Mouse (Mus musculus) MEL (cell line): ENCODE data around the gene 4930432K21Rik. TPM values are rescaled to one million over a fixed set of nuclear protein-coding genes. Genes with fewer than 3 reads are reported as not detected.

ENCODE experiments used
- DNase-seq: peaks from one replicate; pipeline ENCODE4 v3.0.0; 2011; ENCODE audit warnings: low read depth, low spot score
- H3K27ac ChIP-seq: 2 replicates; pipeline ENCODE4 v1.5.1; 2012; ENCODE audit warnings: low read depth, mild to moderate bottlenecking, control low read depth, low read length, moderate library complexity; ENCODE audit not compliant: control insufficient read depth
- H3K27me3 ChIP-seq, 2 experiments: fragments of 150-350 bp in 1 of 2; sonication (generic) in 1 of 2; 2 replicates each; pipeline ENCODE4 v1.6.1; 2012; ENCODE audit warnings: low read length in 2 of 2, mild to moderate bottlenecking in 2 of 2, improper control_type of control experiment in 1 of 2, moderate library complexity in 1 of 2; ENCODE audit not compliant: insufficient read depth in 2 of 2, control insufficient read depth in 1 of 2
- H3K36me3 ChIP-seq, 2 experiments: 2 replicates each; pipeline ENCODE4 v1.6.1; 2012 to 2014; ENCODE audit warnings: low read length in 2 of 2, improper control_type of control experiment in 1 of 2, inconsistent platforms in 1 of 2, mild to moderate bottlenecking in 1 of 2; ENCODE audit not compliant: insufficient read depth in 2 of 2, control insufficient read depth in 1 of 2
- H3K4me1 ChIP-seq, 2 experiments: fragments of 150-350 bp in 1 of 2; sonication (generic) in 1 of 2; 2 replicates each; pipeline ENCODE4 v1.6.1; 2012; ENCODE audit warnings: low read length in 2 of 2, improper control_type of control experiment in 1 of 2, mild to moderate bottlenecking in 1 of 2; ENCODE audit not compliant: insufficient read depth in 2 of 2, control insufficient read depth in 1 of 2
- H3K4me3 ChIP-seq, 2 experiments: fragments of 150-350 bp in 1 of 2; sonication (generic) in 1 of 2; 2 replicates each; pipeline ENCODE4 v1.5.1; 2012; ENCODE audit warnings: low read depth in 2 of 2, low read length in 2 of 2, mild to moderate bottlenecking in 2 of 2, moderate library complexity in 2 of 2, control low read depth in 1 of 2, improper control_type of control experiment in 1 of 2; ENCODE audit not compliant: control insufficient read depth in 1 of 2, insufficient read depth in 1 of 2
- H3K79me2 ChIP-seq: 2 replicates; pipeline ENCODE4 v1.6.1; 2012; ENCODE audit warnings: mild to moderate bottlenecking, low read length, moderate library complexity; ENCODE audit not compliant: control insufficient read depth, poor library complexity, insufficient read depth
- H3K9ac ChIP-seq: 2 replicates; pipeline ENCODE4 v1.6.1; 2012; ENCODE audit warnings: low read depth, mild to moderate bottlenecking, control low read depth, low read length, moderate library complexity; ENCODE audit not compliant: control insufficient read depth, poor library complexity, severe bottlenecking
- H3K9me3 ChIP-seq: fragments of 150-350 bp; sonication (generic); replicated peaks from 2 replicates; pipeline ENCODE4 v1.6.1; 2012; ENCODE audit warnings: mild to moderate bottlenecking, low read length, improper control_type of control experiment, moderate library complexity; ENCODE audit not compliant: insufficient read depth
- CHD1 ChIP-seq: IDR thresholded peaks from 2 replicates; pipeline ENCODE4 v1.6.1; 2012; ENCODE audit warnings: low read depth, mild to moderate bottlenecking, inconsistent platforms, low read length, improper control_type of control experiment
- CHD2 ChIP-seq: IDR thresholded peaks from 2 replicates; pipeline ENCODE4 v1.6.1; 2011; ENCODE audit warnings: low read length, improper control_type of control experiment
- CTCF ChIP-seq, 3 experiments: IDR thresholded peaks in 2 of 3; conservative IDR thresholded peaks in 1 of 3; 2 replicates each; pipeline ENCODE4 v1.5.1; 2011 to 2012; ENCODE audit warnings: low read length in 3 of 3, low read depth in 2 of 3, mild to moderate bottlenecking in 2 of 3, improper control_type of control experiment in 1 of 3, inconsistent platforms in 1 of 3, mixed read lengths in 1 of 3, moderate library complexity in 1 of 3; ENCODE audit not compliant: control insufficient read depth in 1 of 3, insufficient read depth in 1 of 3, poor library complexity in 1 of 3, severe bottlenecking in 1 of 3
- E2F4 ChIP-seq: IDR thresholded peaks from 2 replicates; pipeline ENCODE4 v1.6.1; 2011; ENCODE audit warnings: low read depth, low read length, improper control_type of control experiment, borderline replicate concordance
- ELF1 ChIP-seq: IDR thresholded peaks from 2 replicates; pipeline ENCODE4 v1.6.1; 2014; ENCODE audit warnings: low read depth, mild to moderate bottlenecking, inconsistent platforms, low read length, improper control_type of control experiment, moderate library complexity
- EP300 ChIP-seq, 2 experiments: IDR thresholded peaks; 2 replicates each; pipeline ENCODE4 v1.6.1; 2011; ENCODE audit warnings: improper control_type of control experiment in 2 of 2, low read length in 2 of 2, low read depth in 1 of 2, mild to moderate bottlenecking in 1 of 2
- ETS1 ChIP-seq: IDR thresholded peaks from 2 replicates; pipeline ENCODE4 v1.6.1; 2012; ENCODE audit warnings: low read depth, mild to moderate bottlenecking, inconsistent platforms, low read length, improper control_type of control experiment, moderate library complexity
- GABPA ChIP-seq: IDR thresholded peaks from 2 replicates; pipeline ENCODE4 v1.6.1; 2012; ENCODE audit warnings: low read depth, mild to moderate bottlenecking, inconsistent platforms, low read length, improper control_type of control experiment, moderate library complexity
- HCFC1 ChIP-seq: IDR thresholded peaks from 2 replicates; pipeline ENCODE4 v1.6.1; 2012; ENCODE audit warnings: low read depth, mild to moderate bottlenecking, inconsistent platforms, low read length, improper control_type of control experiment, moderate library complexity
- JUND ChIP-seq: IDR thresholded peaks from 2 replicates; pipeline ENCODE4 v1.6.1; 2011; ENCODE audit warnings: low read depth, mild to moderate bottlenecking, improper control_type of control experiment, low read length
- NELFE ChIP-seq: IDR thresholded peaks from 2 replicates; pipeline ENCODE4 v1.6.1; 2011; ENCODE audit warnings: low read depth, low read length, improper control_type of control experiment
- RAD21 ChIP-seq: IDR thresholded peaks from 2 replicates; pipeline ENCODE4 v1.6.1; 2011; ENCODE audit warnings: mild to moderate bottlenecking, low read depth, low read length, improper control_type of control experiment
- SIN3A ChIP-seq: IDR thresholded peaks from 2 replicates; pipeline ENCODE4 v1.6.1; 2012; ENCODE audit warnings: low read length, improper control_type of control experiment, inconsistent platforms
- SMC3 ChIP-seq: IDR thresholded peaks from 2 replicates; pipeline ENCODE4 v1.6.1; 2011; ENCODE audit warnings: low read depth, low read length, improper control_type of control experiment
- TAL1 ChIP-seq: IDR thresholded peaks from 2 replicates; pipeline ENCODE4 v1.6.1; 2012; ENCODE audit warnings: mild to moderate bottlenecking, inconsistent platforms, low read length, moderate library complexity, mixed read lengths
- USF2 ChIP-seq, 2 experiments: IDR thresholded peaks; 2 replicates each; pipeline ENCODE4 v1.6.1; 2011 to 2012; ENCODE audit warnings: improper control_type of control experiment in 2 of 2, low read length in 2 of 2, borderline replicate concordance in 1 of 2, inconsistent platforms in 1 of 2, low read depth in 1 of 2, mild to moderate bottlenecking in 1 of 2; ENCODE audit not compliant: insufficient read depth in 1 of 2
- ZC3H11A ChIP-seq: IDR thresholded peaks from 2 replicates; pipeline ENCODE4 v1.6.1; 2012; ENCODE audit warnings: low read depth, mild to moderate bottlenecking, inconsistent platforms, low read length, improper control_type of control experiment
- ZMIZ1 ChIP-seq: IDR thresholded peaks from 2 replicates; pipeline ENCODE4 v1.6.1; 2012; ENCODE audit warnings: low read depth, mild to moderate bottlenecking, inconsistent platforms, low read length, improper control_type of control experiment, moderate library complexity
- polyA plus RNA-seq, 2 experiments: library from polyadenylated mRNA; stranded (reverse) in 1 of 2; unstranded in 1 of 2; fragments of >175 nt in 1 of 2; fragments of >200 nt in 1 of 2; gene quantifications; 2 replicates each; pipeline versions ENCODE4 v1.2.1 to v1.2.4; 2012; ENCODE audit warnings: low replicate concordance in 2 of 2, low read depth in 1 of 2; ENCODE audit not compliant: insufficient read length in 2 of 2, insufficient read depth in 1 of 2, missing spikeins in 1 of 2
- total RNA-seq: library from RNA; depleted of rRNA; stranded (reverse); fragments of 300-350 nt; gene quantifications from 2 replicates; pipeline ENCODE4 v1.2.3, GENCODE M21; 2012

Gene 4930432K21Rik
- total and polyA plus RNA-seq, 3 experiments, result 2.2 to 3.0 TPM; not detected in 1

DNA sequence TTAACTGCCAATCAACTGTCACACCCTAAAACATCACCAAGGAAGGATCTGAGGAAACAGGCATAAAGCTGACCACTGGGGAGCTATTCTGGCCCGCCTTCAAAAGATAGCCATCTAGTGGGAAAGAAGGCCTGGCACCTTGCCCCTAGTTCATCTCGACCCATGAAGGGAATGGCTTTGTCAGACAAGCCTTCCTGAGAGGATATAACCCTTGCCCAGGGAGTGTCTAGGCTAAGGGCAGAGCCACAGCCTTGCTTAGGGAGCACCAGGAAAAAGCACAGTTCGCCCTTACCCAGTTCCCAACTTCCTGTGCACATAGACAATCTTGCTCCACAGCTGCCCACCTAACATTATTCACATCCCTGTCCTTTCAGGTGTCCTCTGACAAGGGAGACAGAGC is 44.2 kb upstream of the 4930432K21Rik start:
- TF ChIP-seq E2F4, result no peak
- no peak for TF ChIP-seq NELFE
- TF ChIP-seq ETS1, result no peak
- no peak for TF ChIP-seq RAD21
- no peak for TF ChIP-seq TAL1
- TF ChIP-seq HCFC1, result no peak
- TF ChIP-seq GABPA, result no peak
- TF ChIP-seq ELF1, result no peak
- TF ChIP-seq USF2 (IDR thresholded peaks at IDR 0.05; ENCODE audit: borderline replicate concordance in 1 of 2, insufficient read depth in 1 of 2, low read depth in 1 of 2, low read length in 2 of 2), result no peak
- no peak for TF ChIP-seq CTCF (IDR thresholded peaks at IDR 0.05 in 2 of 3, conservative IDR thresholded peaks at IDR 0.05 in 1 of 3; ENCODE audit: control insufficient read depth in 1 of 3, insufficient read depth in 1 of 3, low read depth in 2 of 3, low read length in 3 of 3, poor library complexity in 1 of 3, severe bottlenecking in 1 of 3)
- TF ChIP-seq CHD1, result no peak
- H3K4me1 ChIP-seq, result peaks cover 2 to 13% of the 10 kb centered on the region in 2 experiments; a peak in 3 of 4 replicates
- no peaks in the 10 kb centered on the region for H3K27me3 ChIP-seq
- peaks cover 9% of the 10 kb centered on the region for H3K79me2 ChIP-seq
- peak overlapping the region; percentile 58 to 73 for H3K4me3 ChIP-seq
- peak; percentile 40 for DNase-seq
- peak overlapping the region; percentile 56 for H3K9ac ChIP-seq
- no peak overlapping the region for H3K27ac ChIP-seq
- H3K9me3 ChIP-seq, result no peaks in the 10 kb centered on the region
- peaks cover 0 to 9% of the 10 kb centered on the region in 2 experiments; a peak in 2 of 4 replicates for H3K36me3 ChIP-seq

DNA sequence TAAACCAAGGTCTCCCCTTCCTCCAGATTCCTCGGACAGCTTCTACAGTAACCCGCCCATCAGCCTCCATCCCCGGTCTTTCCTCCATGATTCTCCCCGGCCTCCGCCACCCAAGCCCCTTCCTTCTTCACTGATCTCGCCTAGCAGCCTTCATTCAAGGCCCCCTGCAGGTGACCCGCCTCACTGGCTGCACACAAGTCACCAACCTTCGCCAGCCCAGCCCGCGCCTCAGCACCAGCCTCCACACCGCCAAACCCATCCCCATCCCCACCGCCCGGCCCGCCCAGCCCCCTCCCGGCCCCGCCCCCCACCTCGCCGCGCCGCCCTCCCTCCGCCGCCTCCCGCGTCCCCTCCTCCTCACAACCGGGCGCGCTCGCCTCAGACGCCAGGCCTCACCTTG is 43.6 kb upstream of the 4930432K21Rik start:
- Histone ChIP-seq H3K79me2 (peaks cover 9% of the 10 kb centered on the region), H3K9ac (peak overlapping the region; percentile 56), H3K9me3 (no peaks in the 10 kb centered on the region), H3K27me3 (no peaks in the 10 kb centered on the region), H3K36me3 (peaks cover 0 to 9% of the 10 kb centered on the region in 2 experiments; a peak in 2 of 4 replicates), H3K27ac (no peak overlapping the region), H3K4me3 (peak overlapping the region; percentile 58 to 73), H3K4me1 (peaks cover 2 to 13% of the 10 kb centered on the region in 2 experiments; a peak in 3 of 4 replicates)
- DNase-seq, result peak; percentile 74
- no peak for TF ChIP-seq EP300 (IDR thresholded peaks at IDR 0.05; ENCODE audit: low read depth in 1 of 2, low read length in 2 of 2)
- no peak for TF ChIP-seq ZC3H11A
- no peak; the same call in 1 of the 2 replicates for TF ChIP-seq NELFE
- peak in 2 of 3 experiments; percentile 16 to 20; a peak in 2 of 6 replicates for TF ChIP-seq CTCF (IDR thresholded peaks at IDR 0.05 in 2 of 3, conservative IDR thresholded peaks at IDR 0.05 in 1 of 3; ENCODE audit: control insufficient read depth in 1 of 3, insufficient read depth in 1 of 3, low read depth in 2 of 3, low read length in 3 of 3, poor library complexity in 1 of 3, severe bottlenecking in 1 of 3)
- TF ChIP-seq JUND, result no peak
- no peak for TF ChIP-seq CHD2
- peak; percentile 17; the same call in 1 of the 2 replicates for TF ChIP-seq SMC3
- no peak for TF ChIP-seq GABPA
- no peak for TF ChIP-seq HCFC1
- TF ChIP-seq SIN3A, result peak; percentile 37; the same call in 1 of the 2 replicates
- TF ChIP-seq ZMIZ1, result 0 out of 2 replicates have a peak, but pooled peaks have one; percentile 38
